Mouse (Mus musculus): ENCODE data around the gene Zfp979. TPM values are rescaled to one million over a fixed set of nuclear protein-coding genes. Genes with fewer than 3 reads are reported as not detected.
"Not testable (repeated sequence)": the region's sequence is repeated elsewhere in the genome, so short reads cannot be mapped to it uniquely, and the experiment has no call there.

The Zfp979 gene
- polyA plus RNA-seq (2016; fragmentation: Nextera tagmentation; extraction: Ambion mirVana) = 6.0 and 6.3 TPM in 2 replicates

DNA sequence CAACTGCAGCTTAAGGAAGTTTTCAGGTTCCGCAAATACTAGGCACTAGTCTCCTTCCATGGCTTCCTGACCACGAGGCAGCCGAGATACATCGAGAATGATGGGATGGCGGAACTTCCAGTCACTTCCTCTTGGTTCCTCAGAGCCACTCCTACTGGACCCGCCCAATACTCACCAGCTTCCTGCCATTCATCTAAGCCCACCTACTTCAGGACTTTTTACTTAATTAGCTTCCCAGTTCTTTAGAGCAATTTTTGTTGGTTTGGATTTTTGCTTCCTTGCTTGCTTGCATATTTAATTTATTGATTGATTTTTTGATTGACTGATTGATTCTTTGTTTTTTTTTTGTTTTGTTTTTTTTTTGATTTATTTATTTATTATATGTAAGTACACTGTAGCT is at the start of gene Zfp979:
Gene Zfp979 (minus strand): TSS at position 101 of the 400 bp plus-strand sequence.
- not testable (repeated sequence) for H3K36me3 ChIP-seq; H3K4me1 ChIP-seq; H3K27me3 ChIP-seq (ENCODE audit: insufficient read depth, poor library complexity, severe bottlenecking); H3K4me3 ChIP-seq; H3K9me3 ChIP-seq; H3K27ac ChIP-seq; DNase-seq (ENCODE audit: low spot score)
- WGBS = no CpG with 5 or more reads among the region's 6 CpGs

DNA sequence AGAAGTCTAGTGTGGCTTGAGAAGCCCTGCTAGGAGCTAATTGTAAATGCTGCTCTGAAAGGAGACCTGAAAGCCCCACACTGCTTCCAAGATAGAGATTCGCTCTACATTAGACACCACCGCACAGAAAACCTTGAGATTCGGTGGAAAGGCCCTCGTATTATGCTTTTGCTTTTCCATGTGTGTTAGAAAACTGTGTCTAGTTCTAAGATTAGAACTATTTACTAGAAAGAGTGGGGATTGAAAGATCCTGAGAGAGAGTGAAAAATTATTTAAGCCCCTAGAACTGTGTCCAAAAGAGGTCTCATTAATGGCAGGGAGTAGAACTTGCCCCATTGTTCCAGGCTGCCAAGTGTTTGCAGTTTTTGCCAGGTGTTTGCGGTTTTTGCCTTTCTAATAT is 12.9 kb upstream of the Zfp979 start:
- H3K27me3 ChIP-seq (ENCODE audit: insufficient read depth, poor library complexity, severe bottlenecking); H3K9me3 ChIP-seq; H3K4me3 ChIP-seq; H3K27ac ChIP-seq; H3K36me3 ChIP-seq; H3K4me1 ChIP-seq: not testable (repeated sequence)
- WGBS = 82% methylated on average over 5 of the region's 5 CpGs
- DNase-seq (ENCODE audit: low spot score) = peak; percentile 53

DNA sequence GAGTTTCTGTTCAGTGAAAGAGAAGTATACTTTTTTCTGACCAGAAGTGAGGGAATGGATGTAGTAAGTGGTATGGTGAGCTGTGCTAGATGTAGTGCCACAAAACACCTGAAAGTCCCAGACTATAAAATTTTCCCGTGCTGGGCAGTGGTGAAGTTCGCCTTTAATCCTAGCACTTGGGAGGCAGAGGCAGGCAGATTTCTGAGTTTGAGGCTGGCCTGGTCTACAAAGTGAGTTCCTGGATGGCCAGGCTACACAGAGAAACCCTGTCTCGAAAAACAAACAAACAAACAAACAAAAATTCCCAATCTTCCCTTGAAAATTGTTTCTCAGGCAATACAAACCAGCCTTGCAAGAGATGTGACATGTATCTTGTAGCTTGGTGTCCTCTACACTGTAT is 5.1 kb upstream of the Zfp979 start:
- not testable (repeated sequence) for H3K36me3 ChIP-seq; H3K4me1 ChIP-seq; H3K4me3 ChIP-seq; H3K27ac ChIP-seq; DNase-seq (ENCODE audit: low spot score); H3K9me3 ChIP-seq; H3K27me3 ChIP-seq (ENCODE audit: insufficient read depth, poor library complexity, severe bottlenecking)
- no CpG with 5 or more reads among the region's 3 CpGs for WGBS

DNA sequence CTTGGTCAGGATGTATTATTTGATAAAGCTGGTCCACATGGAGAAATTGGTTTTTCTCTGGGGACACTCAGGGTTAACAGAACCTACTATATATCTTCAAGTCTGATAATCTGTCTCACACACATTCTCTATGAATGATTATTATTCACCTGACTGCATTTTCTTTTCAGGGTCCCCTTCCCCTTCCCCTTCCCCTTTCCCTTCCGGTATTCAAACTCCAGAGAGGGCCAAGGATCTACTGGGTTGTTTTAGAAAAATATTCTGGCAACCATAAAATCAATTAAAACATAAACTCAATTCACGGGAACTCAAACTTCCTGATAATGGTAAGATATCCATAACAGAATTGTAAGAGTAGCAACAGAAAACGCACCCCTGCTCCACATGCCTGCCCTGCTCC is 381 bp downstream of the Zfp979 start:
- H3K27me3 ChIP-seq (ENCODE audit: insufficient read depth, poor library complexity, severe bottlenecking); H3K36me3 ChIP-seq; H3K9me3 ChIP-seq; DNase-seq (ENCODE audit: low spot score); H3K4me1 ChIP-seq; H3K27ac ChIP-seq; H3K4me3 ChIP-seq: not testable (repeated sequence)
- WGBS = 44% methylated on average over 2 of the region's 3 CpGs

DNA sequence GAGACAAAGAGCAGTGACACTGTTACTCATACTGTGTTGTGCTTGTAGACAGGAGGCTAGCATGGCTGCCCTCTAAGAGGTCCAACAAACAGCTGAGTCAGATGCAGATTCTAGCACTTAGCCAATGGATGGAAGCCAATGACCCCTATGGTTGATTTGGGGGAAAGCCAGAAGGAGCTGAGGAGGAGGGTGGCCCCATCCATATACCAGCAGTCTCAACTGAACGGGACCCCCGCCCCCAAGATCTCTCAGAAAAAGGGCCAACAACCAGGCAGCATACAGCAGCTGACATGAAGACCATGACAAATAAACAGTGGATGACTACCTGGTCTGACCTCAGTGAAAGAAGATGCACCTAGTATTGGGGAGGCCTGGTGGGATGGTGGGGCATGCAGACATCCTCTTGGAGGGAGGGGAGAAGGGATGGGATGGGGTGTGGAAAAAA is 8.5 kb downstream of the Zfp979 start:
- not testable (repeated sequence) for H3K36me3 ChIP-seq; H3K4me1 ChIP-seq; H3K27ac ChIP-seq; H3K9me3 ChIP-seq; DNase-seq (ENCODE audit: low spot score); H3K4me3 ChIP-seq; H3K27me3 ChIP-seq (ENCODE audit: insufficient read depth, poor library complexity, severe bottlenecking)
- no CpG with 5 or more reads among the region's 2 CpGs for WGBS

DNA sequence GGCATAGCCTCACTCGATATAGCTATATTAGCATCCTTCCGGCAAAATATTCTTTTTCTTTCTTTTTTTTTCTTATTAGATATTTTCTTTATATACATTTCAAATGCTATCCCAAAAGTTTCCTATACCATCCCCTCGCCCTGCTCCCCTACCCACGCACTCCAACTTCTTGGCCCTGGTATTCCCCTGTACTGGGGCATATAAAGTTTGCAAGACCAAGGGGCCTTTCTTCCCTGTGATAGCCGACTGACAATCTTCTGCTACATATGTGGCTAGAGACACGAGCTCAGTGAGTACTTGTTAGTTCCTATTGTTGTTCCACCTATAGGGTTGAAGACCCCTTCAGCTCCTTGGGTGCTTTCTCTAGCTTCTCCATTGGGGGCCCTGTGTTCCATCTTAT is 35.8 kb downstream of the Zfp979 start:
- not testable (repeated sequence) for H3K4me1 ChIP-seq; DNase-seq (ENCODE audit: low spot score); H3K9me3 ChIP-seq; H3K36me3 ChIP-seq; H3K27me3 ChIP-seq (ENCODE audit: insufficient read depth, poor library complexity, severe bottlenecking); H3K27ac ChIP-seq; H3K4me3 ChIP-seq
- 82% methylated on average over 6 of the region's 6 CpGs for WGBS

DNA sequence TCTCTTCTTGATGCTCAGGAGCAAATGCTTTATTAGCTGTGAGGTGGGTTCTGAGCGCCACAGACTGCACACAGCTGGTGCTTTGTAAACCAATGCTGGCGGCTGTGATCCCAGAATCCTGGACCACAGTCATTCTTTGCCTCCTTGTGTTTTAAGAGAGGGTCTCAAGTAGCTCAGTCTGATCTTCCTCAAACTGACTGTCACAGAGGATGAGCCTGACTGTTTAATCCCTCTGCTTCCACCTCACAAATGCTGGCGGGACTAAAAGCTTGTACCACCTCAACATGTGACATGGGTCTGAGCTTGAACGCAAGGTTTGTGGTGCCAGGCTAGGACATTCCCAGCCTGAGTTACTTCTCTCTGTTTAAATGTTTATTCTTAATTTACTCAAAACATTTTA is 36.8 kb downstream of the Zfp979 start:
- WGBS = 79% methylated on average over 4 of the region's 4 CpGs
- no peak overlapping the region for H3K27ac ChIP-seq
- no peaks in the 10 kb centered on the region for H3K27me3 ChIP-seq (ENCODE audit: insufficient read depth, poor library complexity, severe bottlenecking)
- H3K4me3 ChIP-seq = no peak overlapping the region
- DNase-seq (ENCODE audit: low spot score) = no peak
- no peaks in the 10 kb centered on the region for H3K4me1 ChIP-seq
- H3K36me3 ChIP-seq = no peaks in the 10 kb centered on the region
- no peaks in the 10 kb centered on the region for H3K9me3 ChIP-seq

DNA sequence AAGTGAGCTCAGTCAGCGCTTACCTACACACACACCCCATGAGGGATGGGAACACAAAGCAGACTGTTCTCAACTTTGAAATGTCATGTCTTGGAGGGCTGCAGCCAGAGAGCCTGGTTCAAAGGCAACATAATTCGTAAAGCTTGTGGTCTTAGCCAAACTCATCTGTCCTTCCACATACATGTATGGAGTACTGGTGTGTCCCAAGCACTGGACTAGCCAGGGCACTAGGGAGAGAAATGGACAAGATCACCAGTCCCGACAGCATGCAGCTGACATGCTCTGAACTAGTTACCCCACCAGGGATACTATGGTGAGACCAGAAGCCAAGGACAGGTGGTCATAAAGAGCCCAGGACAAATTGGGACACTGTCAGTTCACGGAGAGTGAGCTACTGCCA is 38.5 kb downstream of the Zfp979 start:
- Histone ChIP-seq H3K4me1 (no peaks in the 10 kb centered on the region), H3K27ac (no peak overlapping the region), H3K4me3 (no peak overlapping the region), H3K27me3 (ENCODE audit: insufficient read depth, poor library complexity, severe bottlenecking) (no peaks in the 10 kb centered on the region), H3K36me3 (no peaks in the 10 kb centered on the region), H3K9me3 (no peaks in the 10 kb centered on the region)
- DNase-seq (ENCODE audit: low spot score) = no peak
- 75% methylated on average over 4 of the region's 4 CpGs for WGBS

DNA sequence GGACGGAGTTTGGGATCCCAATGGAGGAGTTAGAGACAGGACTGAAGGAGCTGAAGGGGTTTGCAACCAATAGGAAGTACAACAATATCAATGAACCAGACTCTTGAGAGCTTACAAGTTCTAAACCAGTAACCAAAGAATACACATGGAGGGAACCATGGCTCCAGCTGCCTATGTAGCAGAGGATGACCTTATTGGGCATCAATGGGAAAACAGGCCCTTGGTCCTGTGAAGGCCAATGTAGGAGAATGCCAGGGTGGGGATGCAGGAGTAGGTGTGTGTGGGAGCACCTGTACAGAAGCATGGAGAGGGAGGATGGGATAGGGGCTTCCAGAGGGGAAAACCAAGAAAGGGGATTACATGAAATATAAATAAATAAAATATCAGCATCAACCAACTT is 40.4 kb downstream of the Zfp979 start:
- Histone ChIP-seq H3K27me3 (ENCODE audit: insufficient read depth, poor library complexity, severe bottlenecking) (no peaks in the 10 kb centered on the region), H3K4me1 (no peaks in the 10 kb centered on the region), H3K36me3 (no peaks in the 10 kb centered on the region), H3K27ac (no peak overlapping the region), H3K9me3 (no peaks in the 10 kb centered on the region; the same call in 1 of the 2 replicates), H3K4me3 (no peak overlapping the region)
- 40% methylated on average over 1 of the region's 1 CpGs for WGBS
- DNase-seq (ENCODE audit: low spot score) = no peak

DNA sequence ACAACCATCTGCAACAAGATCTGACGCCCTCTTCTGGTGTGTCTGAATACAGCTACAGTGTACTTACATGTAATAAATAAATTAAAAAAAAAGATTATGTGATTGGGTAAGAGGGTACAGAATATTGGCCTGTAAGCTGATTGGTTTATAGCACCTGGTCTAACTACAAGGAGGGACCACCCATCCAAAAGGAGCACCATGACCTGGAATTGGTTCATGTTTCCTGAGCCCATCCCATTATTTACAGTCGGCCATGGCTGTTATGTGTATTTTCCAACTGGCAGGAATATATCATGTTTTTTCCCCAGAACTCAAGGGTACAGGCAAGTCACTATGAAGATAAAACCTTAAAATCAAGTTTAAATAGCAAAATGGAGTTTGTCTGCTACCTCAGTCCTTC is 43.5 kb downstream of the Zfp979 start:
- Histone ChIP-seq H3K27ac (no peak overlapping the region), H3K27me3 (ENCODE audit: insufficient read depth, poor library complexity, severe bottlenecking) (no peaks in the 10 kb centered on the region), H3K4me3 (no peak overlapping the region), H3K4me1 (no peaks in the 10 kb centered on the region), H3K9me3 (no peaks in the 10 kb centered on the region; the same call in 1 of the 2 replicates), H3K36me3 (no peaks in the 10 kb centered on the region)
- DNase-seq (ENCODE audit: low spot score) = no peak
- 55% methylated on average over 2 of the region's 2 CpGs for WGBS

DNA sequence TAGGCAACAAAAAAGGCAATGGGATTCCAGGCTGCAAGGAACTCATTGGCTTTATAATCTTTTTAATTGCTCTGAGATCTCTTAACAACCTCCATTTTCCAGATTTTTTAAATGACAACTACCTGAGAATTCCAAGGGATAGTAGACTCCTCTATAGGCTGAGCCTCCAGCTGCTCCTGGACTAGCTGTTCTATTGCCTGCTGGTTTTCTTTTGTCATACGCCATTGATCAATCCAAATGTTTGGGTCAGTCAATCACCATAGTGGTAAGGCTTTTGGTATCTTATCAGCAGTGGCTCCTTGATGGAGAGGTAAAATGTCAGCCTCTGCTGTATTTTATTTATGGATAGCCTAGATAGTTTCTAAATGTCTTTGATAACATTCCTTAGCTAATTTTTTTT is 44.6 kb downstream of the Zfp979 start:
- Histone ChIP-seq H3K9me3 (no peaks in the 10 kb centered on the region; the same call in 1 of the 2 replicates), H3K27ac (no peak overlapping the region), H3K27me3 (ENCODE audit: insufficient read depth, poor library complexity, severe bottlenecking) (no peaks in the 10 kb centered on the region), H3K36me3 (no peaks in the 10 kb centered on the region), H3K4me3 (no peak overlapping the region), H3K4me1 (no peaks in the 10 kb centered on the region)
- no peak for DNase-seq (ENCODE audit: low spot score)
- WGBS = 52% methylated on average over 1 of the region's 1 CpGs

DNA sequence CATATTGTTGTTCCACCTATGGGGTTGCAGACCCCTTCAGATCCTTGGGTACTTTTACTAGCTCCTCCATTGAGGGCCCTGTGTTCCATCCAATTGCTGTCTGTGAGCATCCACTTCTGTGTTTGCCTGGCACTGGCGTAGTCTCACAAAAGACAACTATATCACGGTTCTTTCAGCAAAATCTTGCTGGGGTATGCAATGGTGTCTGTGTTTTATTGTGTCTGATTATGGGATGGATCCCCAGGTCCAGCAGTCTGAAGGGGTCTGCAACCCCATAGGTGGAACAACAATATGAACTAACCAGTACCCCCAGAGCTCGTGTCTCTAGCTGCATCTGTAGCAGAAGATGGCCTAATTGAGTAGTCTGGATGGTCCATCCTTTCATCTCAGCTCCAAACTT is 47.7 kb downstream of the Zfp979 start:
- not testable (repeated sequence) for H3K4me3 ChIP-seq; H3K27me3 ChIP-seq (ENCODE audit: insufficient read depth, poor library complexity, severe bottlenecking); H3K4me1 ChIP-seq; H3K27ac ChIP-seq; H3K9me3 ChIP-seq; H3K36me3 ChIP-seq
- DNase-seq (ENCODE audit: low spot score) = peak; percentile 53
- WGBS = 73% methylated on average over 3 of the region's 3 CpGs

DNA sequence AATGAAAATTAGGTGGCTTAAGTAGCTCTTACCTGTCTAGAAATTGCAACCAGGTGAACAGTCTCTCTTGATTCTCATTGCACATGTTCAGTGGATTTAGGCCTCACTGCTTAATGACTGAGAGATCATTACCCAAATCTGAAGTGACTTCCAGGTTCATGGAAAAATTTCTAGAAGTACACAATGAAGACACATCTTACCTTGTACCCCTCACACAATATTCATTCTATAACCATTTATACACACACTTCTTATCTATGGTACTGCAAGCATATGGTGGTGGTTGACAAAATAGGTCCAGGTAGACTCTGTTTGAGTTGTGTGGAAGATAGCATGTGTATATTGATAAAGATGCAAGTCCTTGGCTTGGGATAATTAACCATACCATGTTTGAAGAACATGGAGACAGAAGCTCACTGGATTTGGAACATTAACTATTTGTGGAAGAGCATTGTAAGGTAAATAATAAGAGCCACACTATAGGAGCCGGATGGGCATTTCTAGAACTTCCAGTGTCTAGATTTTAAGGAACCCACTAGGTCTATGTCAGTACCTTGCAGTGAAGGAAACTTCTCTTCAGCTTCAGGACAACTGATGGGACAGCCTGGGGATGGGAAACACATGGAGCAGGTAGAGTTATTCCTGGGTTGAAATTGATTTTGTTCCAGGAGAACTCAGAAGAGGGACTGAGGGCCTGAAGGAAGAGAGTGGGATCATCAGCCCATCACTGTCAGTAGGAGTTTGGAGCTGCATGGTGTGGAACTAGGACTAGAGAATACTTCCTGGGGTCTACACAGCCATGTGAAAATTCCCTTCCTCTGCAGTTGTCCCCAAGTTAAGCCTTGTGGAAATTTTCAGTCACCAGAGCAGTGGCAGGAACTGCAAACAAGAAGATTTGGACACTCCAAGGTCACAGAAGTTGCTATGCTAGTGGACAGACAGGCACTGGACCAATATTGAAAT is 55.5 kb downstream of the Zfp979 start:
- Histone ChIP-seq H3K4me1 (no peaks in the 10 kb centered on the region), H3K36me3 (no peaks in the 10 kb centered on the region), H3K4me3 (no peak overlapping the region), H3K9me3 (peaks cover 23% of the 10 kb centered on the region), H3K27me3 (ENCODE audit: insufficient read depth, poor library complexity, severe bottlenecking) (no peaks in the 10 kb centered on the region), H3K27ac (no peak overlapping the region)
- DNase-seq (ENCODE audit: low spot score) = no peak
- WGBS = 50% methylated on average over 1 of the region's 1 CpGs

DNA sequence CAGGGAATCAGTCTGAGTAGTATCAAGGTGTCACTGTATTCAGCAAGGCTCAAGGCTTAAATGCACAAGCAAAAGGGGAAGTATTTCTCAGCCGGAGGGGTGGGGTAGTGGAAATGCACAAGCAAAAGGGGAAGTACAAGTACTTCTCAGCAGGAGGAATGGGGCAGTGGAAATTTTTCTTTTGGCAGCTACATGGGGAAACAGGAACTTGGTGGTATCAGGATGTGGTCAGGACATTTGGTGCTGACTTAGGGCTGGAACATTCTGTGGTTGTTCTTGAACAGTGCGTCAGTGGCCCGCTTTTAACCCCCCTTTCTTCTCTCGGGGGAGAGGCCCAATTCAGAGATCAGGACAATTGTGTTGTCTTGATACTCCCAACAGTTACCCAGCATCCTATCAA is 62.9 kb downstream of the Zfp979 start:
- not testable (repeated sequence) for H3K4me1 ChIP-seq; H3K27me3 ChIP-seq (ENCODE audit: insufficient read depth, poor library complexity, severe bottlenecking); H3K36me3 ChIP-seq; H3K4me3 ChIP-seq; DNase-seq (ENCODE audit: low spot score); H3K27ac ChIP-seq
- peaks cover 12% of the 10 kb centered on the region for H3K9me3 ChIP-seq
- whole genome bisulfite sequencing = 85% methylated on average over 4 of the region's 4 CpGs

Data from heart, embryonic 10.5 days (tissue).